Mouse (Mus musculus) cerebellum, adult 11-12 months (tissue): ENCODE results near the gene Ccdc159.

ENCODE experiments used
- DNase-seq: peaks from one replicate; pipeline ENCODE4 v3.0.0; 2022

The Ccdc159 gene

DNA sequence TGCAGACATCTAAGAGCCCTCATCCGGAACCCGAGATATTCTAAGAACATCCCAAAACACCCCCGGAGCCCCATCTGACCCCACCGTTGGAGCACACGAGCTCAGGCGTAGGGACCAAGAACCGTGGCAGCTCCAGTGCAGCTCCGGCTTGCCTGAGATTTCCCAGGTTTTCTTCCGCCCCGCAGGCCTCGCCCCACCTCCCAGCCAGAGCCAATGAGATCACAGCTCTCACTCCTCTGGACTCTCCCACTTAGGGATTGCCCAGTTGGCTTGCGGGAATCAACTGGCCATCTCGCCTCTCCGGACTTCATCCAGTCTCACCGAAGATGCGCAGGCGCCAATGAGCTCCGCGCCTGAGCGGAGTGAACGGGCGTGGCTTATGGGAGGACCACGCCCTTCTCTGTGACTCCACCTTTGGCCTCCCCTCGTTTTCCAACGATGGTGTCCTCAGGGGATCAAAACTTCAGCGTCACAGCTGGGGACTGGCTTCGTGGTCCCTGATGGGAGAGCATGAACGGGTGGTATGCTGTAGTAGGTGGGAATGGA is at the start of gene Ccdc159, which contains the start of gene Tmem205:
TSS of gene Ccdc159 (plus strand) at position 264 of the 546 bp plus-strand sequence.
TSS of gene Tmem205 (minus strand) at position 349 of the 546 bp plus-strand sequence.
- peak; percentile 97 for DNase-seq

DNA sequence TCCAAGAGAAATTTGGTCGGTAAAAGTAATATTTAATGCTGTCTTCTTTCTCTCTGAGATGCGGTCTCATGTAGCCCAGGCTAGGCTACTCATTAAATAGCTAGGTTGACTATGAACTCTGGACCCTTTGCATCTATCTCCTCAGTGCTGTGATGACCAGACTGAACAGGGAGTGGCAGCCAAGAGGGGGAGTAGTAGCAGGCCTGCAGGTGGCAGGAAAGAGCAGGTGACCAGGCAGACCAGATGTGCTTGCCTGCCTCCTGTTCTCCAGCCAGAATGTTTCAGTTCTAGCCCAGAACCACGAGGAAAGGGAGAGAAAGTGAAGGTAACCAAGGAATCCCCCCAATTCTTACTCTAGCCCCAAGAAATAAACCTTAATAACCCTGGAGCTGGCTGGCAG is 38.0 kb upstream of the Ccdc159 start:
- no peak for DNase-seq

GRCm38 (mm10) chr9:21901223-21901820 is 25.9 kb upstream of the Ccdc159 start:
- peak; percentile 71 for DNase-seq

GRCm38 (mm10) chr9:21904031-21904430 is 23.2 kb upstream of the Ccdc159 start:
- no peak for DNase-seq

DNA sequence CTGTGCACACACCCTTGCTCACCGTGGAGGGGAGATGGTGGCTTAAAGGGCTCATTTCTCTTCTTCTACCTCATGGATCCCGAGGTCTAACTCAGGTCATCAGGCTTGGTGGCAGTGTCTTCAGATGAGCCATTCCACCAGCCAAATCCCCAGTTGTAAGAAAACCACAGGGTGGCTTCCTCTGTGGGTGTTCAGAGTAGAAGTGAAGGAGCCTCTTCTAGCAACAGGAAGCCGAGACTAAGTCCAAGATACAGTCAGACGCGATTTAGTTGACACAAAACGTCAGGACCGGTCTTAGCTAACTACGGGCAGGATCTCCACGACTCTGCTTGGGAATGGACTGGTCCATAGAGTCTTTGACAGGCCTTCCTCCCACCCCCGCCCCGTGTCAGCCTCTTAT is 19.1 kb upstream of the Ccdc159 start:
- DNase-seq = no peak

- DNase-seq = peak; percentile 54
These were observed 17.6 kb upstream of the Ccdc159 start for GRCm38 (mm10) chr9:21909474-21910223.

DNA sequence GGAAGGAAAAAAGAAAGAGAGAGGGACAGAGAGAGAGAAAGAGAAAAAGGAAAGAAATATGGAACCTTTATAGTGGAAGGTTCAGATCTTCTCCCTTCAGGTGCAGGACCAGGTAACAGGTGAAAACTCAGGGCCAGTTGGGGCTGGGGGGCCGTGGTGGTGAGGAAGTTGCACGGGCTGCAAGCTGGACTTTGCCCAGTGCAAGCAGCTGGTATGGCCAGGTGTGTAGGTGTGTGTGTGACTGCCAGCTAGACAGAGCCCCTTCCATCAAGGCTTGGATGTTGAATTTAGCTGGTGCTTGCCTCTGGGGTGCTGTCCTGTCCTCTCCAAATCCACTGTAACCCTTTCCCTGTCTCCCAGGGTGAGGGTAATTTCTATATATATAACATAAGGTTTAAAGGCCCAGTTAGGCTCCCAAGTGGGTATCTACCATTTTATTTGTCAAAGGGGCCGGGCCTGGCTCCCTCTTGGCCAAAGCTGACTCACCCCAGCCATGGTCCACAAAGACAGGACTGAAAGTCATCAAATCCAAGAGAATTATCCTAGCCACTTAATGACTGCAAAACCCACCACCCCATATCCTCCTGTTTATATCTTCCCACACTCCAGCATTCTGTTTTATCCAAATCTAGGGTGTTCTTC is 10.3 kb upstream of the Ccdc159 start:
- DNase-seq = no peak

- DNase-seq = no peak
These were observed 9.7 kb upstream of the Ccdc159 start for GRCm38 (mm10) chr9:21917493-21918034.

DNA sequence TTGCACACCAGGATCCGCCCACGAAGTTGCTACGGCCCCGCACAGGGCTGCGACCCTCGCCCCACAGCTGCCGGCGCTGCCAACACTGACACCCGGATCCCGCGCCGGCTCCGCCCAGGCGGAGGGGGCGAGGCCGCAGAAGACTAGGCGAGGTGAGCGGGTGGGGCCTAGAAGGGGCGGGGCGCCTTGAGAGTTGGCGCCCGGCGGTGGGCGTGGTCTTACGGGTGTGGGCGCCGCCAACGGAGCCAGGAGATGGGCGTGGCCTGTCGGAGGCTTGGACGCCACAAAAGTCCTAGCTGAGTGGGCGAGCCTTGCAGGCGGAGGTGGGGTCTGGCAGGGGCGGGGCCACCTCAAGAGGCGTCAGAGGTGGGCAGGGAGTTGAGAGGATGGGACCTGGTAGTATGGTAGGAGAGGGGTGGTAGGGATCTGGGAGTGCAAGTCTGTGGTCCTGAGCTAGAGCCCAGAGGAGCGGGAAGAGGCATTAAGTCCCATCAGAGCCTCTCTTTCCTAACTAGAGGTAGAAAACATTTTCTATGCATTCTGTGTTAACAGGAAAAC is 9.2 kb upstream of the Ccdc159 start, which contains the start of gene Rab3d:
TSS of gene Rab3d (minus strand) at position 158 of the 558 bp plus-strand sequence.
- peak; percentile 90 for DNase-seq

- no peak for DNase-seq
These were observed 8.4 kb upstream of the Ccdc159 start for GRCm38 (mm10) chr9:21918692-21919384.

DNA sequence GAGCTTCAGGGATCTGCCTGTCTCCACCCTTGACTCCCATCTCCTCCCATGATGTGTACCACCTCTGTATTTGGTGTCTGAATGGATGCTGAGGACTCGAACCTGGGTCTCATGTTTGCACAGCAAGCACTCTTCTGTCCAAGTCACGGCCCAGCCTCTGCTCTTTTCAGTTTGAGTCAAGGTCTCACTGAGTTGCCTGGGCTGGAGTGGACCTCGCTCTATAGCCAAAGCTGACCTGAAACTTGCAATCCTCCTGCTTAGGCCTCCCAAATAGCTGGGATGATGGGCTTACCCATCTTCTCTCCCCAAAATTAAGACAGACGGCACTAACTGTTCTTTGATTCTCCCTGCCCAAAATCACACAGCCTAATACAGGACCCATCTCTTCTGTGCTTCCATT is 4.2 kb upstream of the Ccdc159 start:
- DNase-seq = no peak

DNA sequence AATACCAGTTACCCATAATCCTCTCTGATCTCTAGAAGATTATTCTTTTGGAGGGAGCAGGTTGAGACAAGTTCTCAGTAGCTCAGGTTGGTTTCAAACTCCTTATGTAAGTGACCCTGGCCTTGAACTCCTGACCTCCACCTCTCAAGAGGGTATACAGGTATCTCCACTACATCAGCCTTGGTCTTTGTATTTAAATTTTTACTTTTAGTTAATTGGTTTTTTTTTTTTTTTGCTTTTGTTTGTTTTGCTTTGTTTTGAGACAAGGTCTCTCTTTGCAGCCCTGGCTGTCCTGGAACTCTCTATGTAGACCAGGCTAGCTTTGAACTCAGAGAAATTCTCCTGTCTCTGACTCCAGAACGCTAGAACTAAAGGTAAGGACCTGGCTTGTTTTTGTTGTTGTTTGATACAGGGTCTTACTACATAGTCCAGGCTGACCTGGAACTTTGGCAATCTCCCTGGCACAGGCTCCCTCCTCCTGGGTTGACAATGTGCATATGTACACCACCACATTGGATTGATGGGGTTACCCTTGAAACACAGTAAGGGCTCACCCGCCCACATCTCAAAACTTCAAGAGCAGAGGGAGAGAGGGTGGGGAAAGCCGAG is 3.7 kb upstream of the Ccdc159 start:
- no peak for DNase-seq

DNA sequence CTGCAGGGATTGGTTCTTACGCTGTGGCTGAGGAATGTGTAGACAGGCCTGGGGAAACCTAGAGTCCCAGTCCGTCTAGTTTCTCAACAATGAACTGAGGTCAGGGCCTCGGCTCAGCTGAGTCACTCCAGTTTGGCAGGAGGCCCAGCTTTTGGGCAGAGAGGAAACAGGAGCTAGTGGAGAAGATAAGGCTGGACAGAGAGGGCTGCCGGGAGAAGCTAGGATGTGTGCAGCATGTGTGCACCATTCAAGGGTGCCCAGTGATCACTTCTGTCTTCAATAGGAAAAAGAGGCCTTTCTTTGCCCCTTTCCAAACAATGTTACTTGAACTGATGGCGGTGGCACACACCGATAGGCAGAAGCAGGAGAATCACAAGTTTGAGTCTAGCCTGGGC is 3.2 kb upstream of the Ccdc159 start:
- DNase-seq = peak; percentile 49

DNA sequence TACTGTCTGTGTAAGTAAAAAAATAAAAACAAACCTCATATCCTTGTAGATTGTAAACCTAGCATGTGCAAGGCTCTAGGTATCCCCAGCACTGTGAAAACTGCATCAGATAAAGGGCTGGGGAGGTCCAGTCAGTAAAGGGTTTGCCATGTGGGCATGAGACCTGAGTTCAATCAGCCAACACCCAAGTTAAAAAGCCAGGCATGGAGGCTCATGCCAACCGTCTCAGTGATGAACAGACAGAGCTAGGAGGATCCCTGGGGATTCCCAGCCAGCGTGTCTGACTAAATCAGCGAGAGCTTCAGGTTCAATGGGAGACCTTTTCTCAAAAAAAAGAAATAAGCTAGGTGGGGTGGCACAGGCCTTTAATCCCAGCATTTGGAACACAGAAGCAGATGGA is 2.2 kb upstream of the Ccdc159 start:
- DNase-seq = no peak

- no peak for DNase-seq
These were observed 1.8 kb upstream of the Ccdc159 start for GRCm38 (mm10) chr9:21925506-21925905.

- peak; percentile 37 for DNase-seq
These were observed 1.1 kb upstream of the Ccdc159 start for GRCm38 (mm10) chr9:21926155-21926554.

DNA sequence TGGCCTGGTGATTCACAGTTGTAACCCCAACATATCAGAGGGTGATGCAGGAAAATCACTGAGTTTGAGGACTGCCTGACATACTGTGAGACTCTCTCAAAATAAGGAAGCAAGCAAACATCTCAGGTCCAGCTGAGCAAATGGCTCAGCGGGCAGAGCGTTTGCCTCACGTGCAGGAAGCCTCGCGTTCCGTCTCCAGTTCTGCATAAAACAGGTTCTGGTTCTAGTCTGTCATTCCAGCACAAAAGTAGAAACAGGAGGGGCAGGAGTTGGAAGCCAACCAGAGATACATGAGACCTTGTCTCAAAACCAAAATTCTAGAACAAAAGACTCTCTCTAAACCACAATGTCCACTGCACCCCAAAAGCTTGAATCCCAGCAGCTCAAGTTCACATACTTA is 487 bp upstream of the Ccdc159 start:
- peak; percentile 36 for DNase-seq

GRCm38 (mm10) chr9:21929208-21929607 is 1.9 kb downstream of the Ccdc159 start:
- peak; percentile 36 for DNase-seq

GRCm38 (mm10) chr9:21932006-21932405 is 4.7 kb downstream of the Ccdc159 start:
- peak; percentile 41 for DNase-seq

GRCm38 (mm10) chr9:21932445-21933137 is 5.3 kb downstream of the Ccdc159 start:
- peak; percentile 36 for DNase-seq

- DNase-seq = peak; percentile 67
These were observed 6.8 kb downstream of the Ccdc159 start for GRCm38 (mm10) chr9:21934021-21934420.
